Mouse (Mus musculus): ENCODE measurements at regions not wholly inside any gene's neighbourhood (a gene's known extent, or its start where the extent isn't known, plus 50 kb on each side); places are given as distances from the start of the nearest gene placed in this dataset.

- Histone ChIP-seq H3K27me3 (ENCODE audit: control insufficient read depth, insufficient read depth, low read length) (no peaks in the 10 kb centered on the region), H3K4me1 (ENCODE audit: control insufficient read depth, insufficient read depth, low read length) (no peaks in the 10 kb centered on the region), H3K27ac (ENCODE audit: insufficient read depth, low read length) (no peak overlapping the region), H3K4me3 (replicated peaks; ENCODE audit: insufficient read depth, low read depth, low read length) (no peak overlapping the region)
- TF ChIP-seq CTCF (IDR thresholded peaks at IDR 0.05; ENCODE audit: borderline replicate concordance, insufficient read depth, low read depth, low read length) (no peak), POLR2A (IDR thresholded peaks at IDR 0.05; ENCODE audit: borderline replicate concordance, insufficient read depth, low read length) (no peak)
- DNase-seq: no peak
Measured at GRCm38 (mm10) chr2:107627458-107627857, 337.0 kb downstream of the Kcna4 start.

- no peak for DNase-seq
- no peaks in the 10 kb centered on the region for H3K27me3 ChIP-seq (ENCODE audit: control insufficient read depth, insufficient read depth, low read length)
- TF ChIP-seq CTCF (IDR thresholded peaks at IDR 0.05; ENCODE audit: borderline replicate concordance, insufficient read depth, low read depth, low read length) (no peak), POLR2A (IDR thresholded peaks at IDR 0.05; ENCODE audit: borderline replicate concordance, insufficient read depth, low read length) (no peak)
- no peak overlapping the region for H3K27ac ChIP-seq (ENCODE audit: insufficient read depth, low read length)
- no peaks in the 10 kb centered on the region for H3K4me1 ChIP-seq (ENCODE audit: control insufficient read depth, insufficient read depth, low read length)
- H3K4me3 ChIP-seq (replicated peaks; ENCODE audit: insufficient read depth, low read depth, low read length): no peak overlapping the region
Measured at GRCm38 (mm10) chr2:107659176-107659575, 368.7 kb downstream of the Kcna4 start.

All from cerebellum, adult 2 months (tissue).